Mouse (Mus musculus) neural tube, embryonic 12.5 days (tissue): ENCODE results near the gene Nf2. TPM values are rescaled to one million over a fixed set of nuclear protein-coding genes. Genes with fewer than 3 reads are reported as not detected.

Source experiments
- ATAC-seq: fragments of 200-750 bp; cut with Nextera tagmentation; 2 replicates; pipeline ENCODE4 v1.8.0; 2017; ENCODE audit warnings: low read depth, mild to moderate bottlenecking, moderate TSS enrichment, moderate library complexity; ENCODE audit not compliant: low FRiP score
- H3K27ac ChIP-seq: fragments of 300-500 bp; sonication (generic); 2 replicates; pipeline ENCODE4 v1.5.1; 2016
- H3K27me3 ChIP-seq: fragments of 300-500 bp; sonication (generic); replicated peaks from 2 replicates; pipeline ENCODE4 v1.6.1; 2016; ENCODE audit warnings: mild to moderate bottlenecking
- H3K36me3 ChIP-seq: fragments of 300-500 bp; sonication (generic); 2 replicates; pipeline ENCODE4 v1.6.1; 2016; ENCODE audit warnings: mild to moderate bottlenecking
- H3K4me1 ChIP-seq: fragments of 300-500 bp; sonication (generic); 2 replicates; pipeline ENCODE4 v1.6.1; 2016
- H3K4me2 ChIP-seq: fragments of 300-500 bp; sonication (generic); replicated peaks from 2 replicates; pipeline ENCODE4 v1.6.1; 2016; ENCODE audit warnings: mild to moderate bottlenecking
- H3K4me3 ChIP-seq: fragments of 300-500 bp; sonication (generic); 2 replicates; pipeline ENCODE4 v1.5.1; 2016
- H3K9ac ChIP-seq: fragments of 300-500 bp; sonication (generic); 2 replicates; pipeline ENCODE4 v1.6.1; 2016; ENCODE audit warnings: mild to moderate bottlenecking
- H3K9me3 ChIP-seq: fragments of 300-500 bp; sonication (generic); 2 replicates; pipeline ENCODE4 v1.6.1; 2016; ENCODE audit warnings: mild to moderate bottlenecking
- WGBS: fragments of 180-500 bp; shearing (Covaris S2); methylation state at CpG from one replicate; pipeline ENCODE4 v1.1.7; 2016; 5-methylcytosine and 5-hydroxymethylcytosine counted together
- polyA plus RNA-seq: library from polyadenylated mRNA; unstranded; fragments of >200 nt; fragmentation: Nextera tagmentation; extraction: Ambion mirVana; gene quantifications from 2 replicates; pipeline ENCODE4 v1.2.1, GENCODE M21; 2016

The Nf2 gene
- polyA plus RNA-seq, 1 experiment from 2014 or later, result 78.4 TPM

DNA sequence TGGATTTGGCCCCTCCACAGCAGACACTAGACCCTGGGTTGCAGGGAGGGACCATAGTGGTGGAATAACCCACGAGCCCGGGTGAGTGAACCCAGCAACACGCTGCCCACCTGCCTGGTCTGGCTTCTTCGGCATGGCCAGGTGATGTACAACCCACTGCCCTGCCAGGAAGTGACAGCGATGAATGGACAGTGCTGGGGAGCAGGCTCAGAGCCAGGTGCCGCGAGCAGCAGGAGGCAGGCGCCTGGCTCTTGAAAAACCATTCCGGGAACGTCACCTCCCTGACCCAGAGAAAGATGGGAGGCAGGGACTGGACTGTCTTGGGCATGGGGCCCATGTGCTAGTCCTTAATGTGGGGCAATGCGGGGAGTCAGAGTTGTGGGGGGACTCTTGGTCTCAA lies 94.5 kb downstream of the Nf2 start:
- WGBS, result 71% methylated on average over 11 of the region's 11 CpGs
- Histone ChIP-seq H3K4me3 (no peak overlapping the region), H3K27me3 (peaks cover 11% of the 10 kb centered on the region), H3K4me2 (no peak overlapping the region), H3K9ac (no peak overlapping the region), H3K4me1 (peaks cover 31% of the 10 kb centered on the region), H3K36me3 (no peaks in the 10 kb centered on the region), H3K27ac (no peak overlapping the region), H3K9me3 (0 out of 2 replicates have a peak, but pooled peaks cover 4% of the 10 kb centered on the region)
- ATAC-seq, result no peak

DNA sequence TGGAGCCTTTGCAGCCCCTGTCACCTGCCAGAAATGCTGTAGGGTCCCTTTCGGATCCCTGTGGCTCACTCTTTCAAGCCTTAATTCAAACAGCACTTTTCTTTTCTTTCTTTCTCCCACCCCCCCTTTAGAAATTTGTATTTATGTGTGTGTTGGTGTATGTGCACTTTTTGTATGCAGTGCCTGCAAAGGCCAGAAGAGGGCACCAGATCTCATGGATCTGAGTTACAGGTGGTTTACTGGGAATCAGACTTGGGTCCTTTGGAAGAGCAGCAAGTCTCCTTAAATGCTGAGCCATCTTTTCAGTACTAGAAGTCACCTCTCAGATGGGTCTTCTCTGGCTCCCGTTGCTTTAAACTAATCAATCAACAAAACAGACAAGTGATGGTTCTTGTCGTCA lies 95.3 kb downstream of the Nf2 start:
- H3K27ac ChIP-seq, result no peak overlapping the region
- peaks cover 18% of the 10 kb centered on the region for H3K27me3 ChIP-seq
- H3K4me1 ChIP-seq, result peaks cover 32% of the 10 kb centered on the region
- H3K9me3 ChIP-seq, result 0 out of 2 replicates have a peak, but pooled peaks cover 4% of the 10 kb centered on the region
- H3K4me2 ChIP-seq, result no peak overlapping the region
- ATAC-seq, result no peak
- no peak overlapping the region for H3K4me3 ChIP-seq
- no peaks in the 10 kb centered on the region for H3K36me3 ChIP-seq
- H3K9ac ChIP-seq, result no peak overlapping the region
- WGBS, result 90% methylated on average over 3 of the region's 3 CpGs

DNA sequence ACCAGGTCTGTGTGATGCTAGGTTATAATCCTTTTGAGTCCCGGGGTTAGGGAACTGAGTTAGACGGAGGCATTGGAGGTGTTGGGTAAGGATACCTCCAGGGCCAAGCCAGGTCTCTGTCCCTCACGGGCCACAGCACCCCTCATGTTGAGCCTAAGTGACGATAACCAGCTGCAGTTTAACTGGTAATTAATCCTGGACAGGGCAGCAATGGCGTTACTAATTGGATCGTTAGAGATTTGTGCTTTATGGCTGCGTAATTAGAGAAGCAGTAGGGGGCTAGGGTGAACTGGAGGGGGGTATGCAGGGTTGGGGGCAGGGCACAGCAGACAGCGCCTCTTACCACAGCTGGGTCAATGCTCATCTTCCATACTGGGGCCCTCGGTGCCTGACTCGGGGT lies 96.5 kb downstream of the Nf2 start:
- no peak overlapping the region for H3K9ac ChIP-seq
- no peak overlapping the region for H3K4me2 ChIP-seq
- H3K27ac ChIP-seq, result no peak overlapping the region
- peaks cover 39% of the 10 kb centered on the region for H3K4me1 ChIP-seq
- no peak overlapping the region for H3K4me3 ChIP-seq
- peaks cover 28% of the 10 kb centered on the region for H3K27me3 ChIP-seq
- H3K9me3 ChIP-seq, result 0 out of 2 replicates have a peak, but pooled peaks cover 4% of the 10 kb centered on the region
- ATAC-seq, result 0 out of 2 replicates have a peak, but pooled peaks have one; percentile 11
- WGBS, result 24% methylated on average over 10 of the region's 10 CpGs
- no peaks in the 10 kb centered on the region for H3K36me3 ChIP-seq

DNA sequence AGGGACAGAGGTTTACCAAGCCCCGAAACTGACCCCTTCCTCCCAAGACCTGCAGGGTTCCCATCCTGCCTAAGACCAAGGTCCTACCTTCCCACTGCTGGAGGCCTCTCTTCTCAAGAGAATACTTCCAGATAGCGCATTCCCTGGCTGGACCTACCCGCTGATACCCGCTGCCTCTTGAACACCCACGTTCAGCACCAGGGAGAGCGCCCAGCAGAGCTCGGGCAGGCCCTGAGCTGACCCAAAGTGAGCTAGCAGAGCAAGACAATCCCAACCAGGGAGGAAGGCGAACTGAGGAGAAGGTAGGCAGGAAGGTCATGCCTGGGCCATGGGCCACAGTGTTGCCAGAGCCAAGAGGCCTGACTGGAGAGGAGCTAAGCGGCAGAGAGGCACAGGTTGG lies 99.1 kb downstream of the Nf2 start:
- Histone ChIP-seq H3K9me3 (0 out of 2 replicates have a peak, but pooled peaks cover 4% of the 10 kb centered on the region), H3K4me3 (no peak overlapping the region), H3K27ac (no peak overlapping the region), H3K4me2 (no peak overlapping the region), H3K9ac (no peak overlapping the region), H3K36me3 (no peaks in the 10 kb centered on the region), H3K4me1 (peaks cover 44% of the 10 kb centered on the region), H3K27me3 (peaks cover 52% of the 10 kb centered on the region)
- WGBS, result 9% methylated on average over 9 of the region's 9 CpGs
- no peak for ATAC-seq

DNA sequence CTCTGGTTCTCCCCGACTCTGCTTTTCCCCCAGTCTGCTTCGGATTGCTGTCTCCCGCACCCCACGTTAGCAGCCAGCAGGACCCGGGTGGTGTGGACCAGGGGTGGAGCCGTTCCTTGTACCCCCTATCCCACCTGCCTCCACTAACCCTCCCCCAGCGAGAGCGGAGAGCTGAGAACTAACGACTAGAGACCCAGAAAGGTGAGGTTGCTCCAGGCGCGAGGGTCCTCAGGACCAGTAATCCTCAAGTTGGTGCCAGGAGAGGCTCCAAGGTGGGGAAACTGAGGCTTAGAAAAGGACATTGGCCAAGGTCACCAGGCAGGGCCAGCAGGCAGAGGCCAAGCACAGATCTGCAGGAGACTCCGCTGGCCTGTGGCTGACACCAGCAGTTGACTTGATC lies 102.1 kb downstream of the Nf2 start:
- Histone ChIP-seq H3K4me1 (peaks cover 46% of the 10 kb centered on the region), H3K9me3 (no peaks in the 10 kb centered on the region), H3K4me3 (peak overlapping the region; percentile 66), H3K27ac (no peak overlapping the region), H3K36me3 (no peaks in the 10 kb centered on the region), H3K4me2 (peak overlapping the region; percentile 98), H3K9ac (peak overlapping the region; percentile 58; the same call in 1 of the 2 replicates), H3K27me3 (peaks cover 71% of the 10 kb centered on the region)
- WGBS, result 2% methylated on average over 12 of the region's 12 CpGs
- no peak for ATAC-seq

DNA sequence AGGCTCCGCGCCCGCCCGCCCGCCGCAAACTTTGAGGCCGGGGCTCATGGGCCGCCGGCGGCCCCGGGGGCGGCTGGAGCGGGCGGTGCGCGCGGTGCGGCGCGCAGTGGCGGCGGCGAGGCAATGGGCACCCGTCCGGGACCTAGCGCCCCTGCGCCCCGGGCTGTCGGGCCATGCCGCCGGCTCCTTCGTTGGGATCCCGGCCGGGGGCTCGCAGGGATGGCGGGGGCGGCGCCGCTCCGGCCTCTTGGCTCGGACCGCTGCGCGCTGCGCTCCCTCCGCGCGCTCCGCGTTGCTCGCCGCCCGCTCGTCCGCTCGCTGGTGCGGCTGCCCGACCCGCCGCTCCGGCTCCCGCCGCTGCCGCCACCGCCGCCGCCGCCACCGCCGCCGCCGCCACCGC lies 102.6 kb downstream of the Nf2 start, which contains the start of gene Cabp7:
TSS of gene Cabp7 (minus strand) at position 46 of the 400 bp plus-strand sequence.
- 0 out of 2 replicates have a peak, but pooled peaks have one; percentile 8 for ATAC-seq
- under 1% methylated on average over 50 of the region's 73 CpGs for WGBS
- peaks cover 46% of the 10 kb centered on the region for H3K4me1 ChIP-seq

DNA sequence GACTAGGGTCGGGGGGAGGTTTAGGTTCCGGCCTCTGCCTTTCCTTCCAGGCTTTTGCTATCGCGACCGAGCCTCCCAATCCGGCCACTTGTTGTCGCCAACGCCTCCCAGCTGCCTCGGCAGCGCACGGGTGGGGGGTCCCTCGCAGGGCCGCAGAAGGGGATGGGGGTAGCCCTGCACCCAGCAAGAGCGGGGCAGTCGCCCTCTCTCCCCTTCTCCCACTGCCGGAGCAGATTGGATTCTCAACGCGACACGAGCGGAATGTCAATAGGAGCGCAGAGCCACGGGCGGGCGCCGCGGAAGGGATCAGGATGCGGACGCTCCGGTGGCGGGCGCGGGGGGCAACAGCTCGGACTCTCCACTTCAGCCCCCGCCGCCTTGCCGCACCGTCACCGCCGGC lies 103.4 kb downstream of the Nf2 start:
- H3K4me2 ChIP-seq, result peak overlapping the region; percentile 98
- H3K27ac ChIP-seq, result no peak overlapping the region
- H3K9me3 ChIP-seq, result no peaks in the 10 kb centered on the region
- peaks cover 46% of the 10 kb centered on the region for H3K4me1 ChIP-seq
- H3K4me3 ChIP-seq, result peak overlapping the region; percentile 66
- peaks cover 71% of the 10 kb centered on the region for H3K27me3 ChIP-seq
- WGBS, result under 1% methylated on average over 39 of the region's 39 CpGs
- H3K36me3 ChIP-seq, result no peaks in the 10 kb centered on the region
- ATAC-seq, result 0 out of 2 replicates have a peak, but pooled peaks have one; percentile 26
- peak overlapping the region; percentile 58 for H3K9ac ChIP-seq

More for the DNA sequence above, 102.6 kb downstream of the Nf2 start, which contains the start of gene Cabp7:
- H3K9me3 ChIP-seq, result no peaks in the 10 kb centered on the region
- no peak within 1 kb of the TSS for H3K27ac ChIP-seq
- H3K27me3 ChIP-seq, result peaks cover 71% of the 10 kb centered on the region
- H3K4me3 ChIP-seq, result peak within 1 kb of the TSS; percentile 66
- H3K36me3 ChIP-seq, result no peaks in the 10 kb centered on the region
- peak within 1 kb of the TSS; percentile 58 for H3K9ac ChIP-seq
- peak within 1 kb of the TSS; percentile 98 for H3K4me2 ChIP-seq

DNA sequence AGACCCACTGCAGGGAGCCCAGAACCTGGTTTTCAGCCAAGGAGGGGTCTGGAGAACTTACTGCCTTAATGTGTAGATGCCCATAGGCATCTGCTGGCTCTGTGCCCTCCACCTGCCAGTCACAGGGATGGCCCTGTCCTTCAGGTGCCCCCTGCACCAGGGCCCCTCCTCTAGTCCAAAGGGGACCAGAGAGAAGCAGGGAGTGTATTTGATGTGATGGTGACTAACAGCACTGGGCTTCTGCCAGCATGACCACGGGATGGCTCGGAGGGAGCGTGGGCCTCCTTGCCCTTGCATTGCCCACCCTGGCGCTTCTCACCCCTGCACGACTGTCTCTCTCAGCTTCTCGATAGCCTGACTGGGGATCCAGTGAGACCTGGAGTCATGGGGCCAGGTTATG lies 104.6 kb downstream of the Nf2 start:
- no peak for ATAC-seq
- no peak overlapping the region for H3K27ac ChIP-seq
- no peaks in the 10 kb centered on the region for H3K36me3 ChIP-seq
- H3K4me3 ChIP-seq, result no peak overlapping the region; the same call in 1 of the 2 replicates
- no peak overlapping the region for H3K9ac ChIP-seq
- H3K27me3 ChIP-seq, result peaks cover 62% of the 10 kb centered on the region
- H3K9me3 ChIP-seq, result no peaks in the 10 kb centered on the region
- peaks cover 37% of the 10 kb centered on the region for H3K4me1 ChIP-seq
- peak overlapping the region; percentile 98 for H3K4me2 ChIP-seq
- 70% methylated on average over 6 of the region's 6 CpGs for WGBS

DNA sequence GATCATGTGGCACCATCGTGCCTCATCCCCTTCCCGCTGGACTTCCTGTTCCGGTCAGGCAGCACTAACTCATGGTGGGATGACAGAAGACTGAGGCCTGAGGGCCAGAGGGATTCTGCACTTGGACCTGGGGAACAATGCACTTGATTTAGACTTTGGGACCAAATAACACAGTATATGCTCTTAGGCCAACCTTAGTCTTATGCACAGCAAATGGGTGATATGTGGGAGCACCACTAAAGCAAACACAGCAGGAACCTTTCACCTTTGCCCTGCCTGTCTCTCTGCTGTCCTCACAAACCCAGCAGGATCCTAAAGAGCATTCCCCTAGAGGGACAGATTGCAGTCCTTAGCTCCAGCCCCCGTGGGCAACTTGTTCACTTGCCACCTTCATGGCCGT lies 108.6 kb downstream of the Nf2 start:
- Histone ChIP-seq H3K27me3 (peaks cover 24% of the 10 kb centered on the region), H3K9me3 (no peaks in the 10 kb centered on the region)
- 51% methylated on average over 5 of the region's 5 CpGs for WGBS

DNA sequence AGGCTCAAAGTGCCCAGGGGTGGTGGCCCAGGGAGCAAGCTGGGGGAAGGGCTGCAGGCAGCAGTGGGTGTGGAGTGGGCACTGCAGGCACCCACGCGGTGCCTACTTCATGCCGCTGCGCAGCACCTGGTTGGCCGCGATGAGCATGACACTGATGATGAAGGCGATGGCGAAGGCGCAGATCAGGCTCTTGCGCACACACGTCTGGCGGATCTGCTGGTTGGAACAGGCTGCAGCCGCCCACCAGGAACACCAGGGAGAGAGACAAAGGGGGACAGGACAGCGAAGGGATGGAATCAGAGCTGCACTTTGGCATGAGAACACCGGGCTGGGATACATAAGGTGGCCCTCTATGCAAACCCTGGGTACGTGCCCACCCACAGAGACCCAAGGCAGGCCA lies 110.6 kb downstream of the Nf2 start:
- Histone ChIP-seq H3K4me3 (no peak overlapping the region), H3K27me3 (peaks cover 4% of the 10 kb centered on the region), H3K9me3 (no peaks in the 10 kb centered on the region), H3K4me1 (peaks cover 7% of the 10 kb centered on the region), H3K27ac (no peak overlapping the region), H3K4me2 (no peak overlapping the region), H3K36me3 (peaks cover 8% of the 10 kb centered on the region; the same call in 1 of the 2 replicates), H3K9ac (no peak overlapping the region)
- 95% methylated on average over 16 of the region's 16 CpGs for WGBS
- ATAC-seq, result no peak

More for the DNA sequence above, 108.6 kb downstream of the Nf2 start:
- peaks cover 12% of the 10 kb centered on the region for H3K4me1 ChIP-seq
- H3K4me3 ChIP-seq, result no peak overlapping the region
- no peak for ATAC-seq
- H3K36me3 ChIP-seq, result peaks cover 8% of the 10 kb centered on the region; the same call in 1 of the 2 replicates
- no peak overlapping the region for H3K9ac ChIP-seq
- no peak overlapping the region for H3K27ac ChIP-seq
- H3K4me2 ChIP-seq, result no peak overlapping the region

DNA sequence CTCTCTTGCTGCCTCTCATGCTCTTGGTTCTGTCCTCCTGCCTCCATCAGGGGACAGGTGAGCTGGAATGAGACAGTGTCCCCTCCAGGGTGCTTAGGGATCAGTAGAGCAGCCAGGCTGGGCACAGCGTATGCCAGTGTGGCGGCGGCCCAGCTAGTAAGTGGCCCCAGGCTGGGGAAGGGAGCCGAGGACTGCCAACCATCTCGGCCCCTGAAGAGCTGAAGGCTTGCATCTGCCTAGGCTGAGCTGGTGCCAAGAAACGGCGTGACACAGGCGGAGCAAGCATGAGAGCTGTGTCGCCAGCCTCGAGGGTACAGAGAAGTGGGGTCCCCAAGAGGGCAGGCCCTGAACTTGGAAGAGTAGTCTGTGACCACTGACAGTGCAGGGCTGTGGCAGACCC lies 111.7 kb downstream of the Nf2 start:
- ATAC-seq, result no peak
- Histone ChIP-seq H3K36me3 (peaks cover 8% of the 10 kb centered on the region; the same call in 1 of the 2 replicates), H3K9ac (no peak overlapping the region)

DNA sequence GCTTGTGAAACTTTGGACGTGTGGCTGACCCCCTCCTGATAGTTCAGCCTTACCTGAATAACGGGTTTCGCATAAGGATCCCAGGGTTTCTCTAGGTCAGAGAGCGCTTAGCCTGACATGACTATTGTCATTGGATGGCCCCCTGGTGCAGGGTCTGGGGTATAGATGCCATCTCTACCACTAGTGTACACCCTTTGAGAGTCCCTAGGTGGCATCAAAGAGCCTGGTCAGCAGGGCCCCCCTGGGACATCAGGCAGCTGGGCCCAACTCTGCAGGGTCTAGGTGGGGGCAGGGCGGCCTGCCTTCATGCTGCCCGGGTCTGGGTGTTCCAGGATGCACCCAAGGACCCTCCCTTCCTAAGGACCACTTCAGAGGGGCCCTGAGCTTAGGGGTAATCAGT lies 113.0 kb downstream of the Nf2 start:
- H3K9ac ChIP-seq, result no peak overlapping the region
- peaks cover 14% of the 10 kb centered on the region for H3K4me1 ChIP-seq
- H3K4me3 ChIP-seq, result no peak overlapping the region
- peaks cover 8% of the 10 kb centered on the region; the same call in 1 of the 2 replicates for H3K36me3 ChIP-seq
- no peak overlapping the region for H3K4me2 ChIP-seq
- H3K9me3 ChIP-seq, result no peaks in the 10 kb centered on the region
- no peaks in the 10 kb centered on the region for H3K27me3 ChIP-seq
- H3K27ac ChIP-seq, result no peak overlapping the region
- 47% methylated on average over 6 of the region's 6 CpGs for WGBS
- no peak for ATAC-seq

More for the DNA sequence above, 111.7 kb downstream of the Nf2 start:
- H3K4me3 ChIP-seq, result no peak overlapping the region
- no peaks in the 10 kb centered on the region; the same call in 1 of the 2 replicates for H3K27me3 ChIP-seq
- H3K4me2 ChIP-seq, result no peak overlapping the region
- 80% methylated on average over 10 of the region's 10 CpGs for WGBS
- H3K9me3 ChIP-seq, result no peaks in the 10 kb centered on the region
- H3K27ac ChIP-seq, result no peak overlapping the region
- peaks cover 7% of the 10 kb centered on the region for H3K4me1 ChIP-seq

DNA sequence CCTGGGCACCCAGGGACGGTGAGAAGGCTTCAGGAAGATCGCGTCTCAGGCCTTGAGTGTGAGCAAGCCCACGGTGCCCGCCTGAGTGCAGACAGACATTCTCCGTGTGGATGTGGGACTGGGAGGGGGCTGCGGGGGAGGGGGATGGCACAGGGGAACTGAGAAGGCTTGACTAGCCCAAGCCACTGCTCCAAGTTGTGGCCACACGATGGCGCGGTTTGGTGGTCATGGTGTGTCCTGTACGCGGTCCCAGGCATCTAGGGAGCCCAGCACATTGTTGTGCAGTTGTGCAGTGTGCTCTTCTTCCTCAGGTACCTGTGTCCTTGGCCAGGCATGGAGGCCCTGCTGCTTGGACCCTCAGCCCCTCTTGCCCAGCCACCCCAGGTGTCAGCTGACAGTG lies 115.2 kb downstream of the Nf2 start:
- 37% methylated on average over 12 of the region's 12 CpGs for WGBS
- H3K9me3 ChIP-seq, result no peaks in the 10 kb centered on the region
- no peak overlapping the region for H3K27ac ChIP-seq
- no peak; the same call in 1 of the 2 replicates for ATAC-seq
- H3K36me3 ChIP-seq, result peaks cover 8% of the 10 kb centered on the region; the same call in 1 of the 2 replicates
- no peak overlapping the region for H3K4me3 ChIP-seq
- H3K4me2 ChIP-seq, result no peak overlapping the region
- no peaks in the 10 kb centered on the region for H3K27me3 ChIP-seq
- H3K9ac ChIP-seq, result no peak overlapping the region
- peaks cover 14% of the 10 kb centered on the region for H3K4me1 ChIP-seq
